Mouse (Mus musculus): ENCODE measurements around the gene Vmn1r209.

GRCm38 (mm10) chr13:22854760-22855159, 45.3 kb upstream of the Vmn1r209 start:
- no peak for TF ChIP-seq CTCF (IDR thresholded peaks at IDR 0.05; ENCODE audit: low read depth)
- no peak for TF ChIP-seq EP300 (optimal IDR thresholded peaks at IDR 0.05)

Data from stomach, postnatal 0 days (tissue).